Mouse (Mus musculus): ENCODE data around the gene Dph2.

DNA sequence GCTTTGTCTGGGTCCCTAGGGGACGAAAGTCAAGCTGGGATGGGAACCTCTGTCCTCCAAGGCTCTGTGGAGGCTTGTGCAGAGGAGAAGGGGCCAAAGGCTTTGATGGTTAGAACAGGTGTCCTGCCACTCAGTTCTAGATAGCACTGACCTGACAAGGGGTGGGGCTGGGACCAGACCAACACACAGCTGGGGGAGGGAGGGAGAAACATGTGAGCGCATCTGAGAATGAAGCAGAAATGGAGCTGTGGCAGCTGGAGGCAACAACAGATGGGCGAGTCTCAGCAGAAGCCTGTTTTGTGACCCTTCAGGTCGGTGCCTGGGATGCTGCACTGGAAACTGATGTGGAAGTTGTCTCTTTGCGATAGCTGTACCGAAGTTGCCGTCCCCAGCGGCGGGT is 22.5 kb downstream of the Dph2 start:
- TF ChIP-seq CTCF (IDR thresholded peaks at IDR 0.05; ENCODE audit: extremely low read depth, insufficient read length, insufficient replicate concordance, low read depth, low read length): no peak
- TF ChIP-seq POLR2A (IDR thresholded peaks at IDR 0.05; ENCODE audit: low read depth, low read length): no peak

Measured in small intestine, adult 2 months (tissue).